Mouse (Mus musculus): Measurements from ENCODE around the gene Dleu7.

- TF ChIP-seq CTCF (conservative IDR thresholded peaks at IDR 0.05; ENCODE audit: insufficient read depth, insufficient read length, low read depth, low read length) (peak; percentile 41; the same call in 1 of the 2 replicates), POLR2A (IDR thresholded peaks at IDR 0.05; ENCODE audit: low read depth, low read length) (no peak)
Measured at GRCm38 (mm10) chr14:62226576-62227047, 66.2 kb downstream of the Dleu7 start.
